Mouse (Mus musculus) heart, embryonic 11.5 days (tissue): ENCODE measurements at regions not wholly inside any gene's neighbourhood (a gene's known extent, or its start where the extent isn't known, plus 50 kb on each side); places are given as distances from the start of the nearest gene placed in this dataset.

Source experiments
- ATAC-seq: fragments of 200-750 bp; cut with Nextera tagmentation; replicated peaks from 2 replicates; pipeline ENCODE4 v1.8.0; 2017; ENCODE audit warnings: moderate library complexity; ENCODE audit not compliant: insufficient number of reproducible peaks, low FRiP score, low TSS enrichment
- H3K27ac ChIP-seq: fragments of 300-500 bp; sonication (generic); 2 replicates; pipeline ENCODE4 v1.5.1; 2014; ENCODE audit warnings: mild to moderate bottlenecking, low read depth, low read length
- H3K27me3 ChIP-seq: fragments of 300-500 bp; sonication (generic); 2 replicates; pipeline ENCODE4 v1.6.1; 2014; ENCODE audit warnings: mild to moderate bottlenecking, low read length, mixed read lengths; ENCODE audit not compliant: control insufficient read depth, insufficient read depth
- H3K36me3 ChIP-seq: fragments of 300-500 bp; sonication (generic); 2 replicates; pipeline ENCODE4 v1.6.1; 2014; ENCODE audit warnings: mild to moderate bottlenecking, low read length, moderate library complexity, mixed read lengths; ENCODE audit not compliant: control insufficient read depth, insufficient read depth
- H3K4me1 ChIP-seq: fragments of 300-500 bp; sonication (generic); 2 replicates; pipeline ENCODE4 v1.6.1; 2014; ENCODE audit warnings: low read length; ENCODE audit not compliant: control insufficient read depth, insufficient read depth
- H3K4me2 ChIP-seq: fragments of 300-500 bp; sonication (generic); 2 replicates; pipeline ENCODE4 v1.6.1; 2014; ENCODE audit warnings: mild to moderate bottlenecking, moderate library complexity
- H3K4me3 ChIP-seq: fragments of 300-500 bp; sonication (generic); 2 replicates; pipeline ENCODE4 v1.5.1; 2014; ENCODE audit warnings: low read depth, low read length
- H3K9ac ChIP-seq: fragments of 300-500 bp; sonication (generic); 2 replicates; pipeline ENCODE4 v1.6.1; 2014; ENCODE audit warnings: mild to moderate bottlenecking, low read depth, low read length, moderate library complexity
- H3K9me3 ChIP-seq: fragments of 300-500 bp; sonication (generic); replicated peaks from 2 replicates; pipeline ENCODE4 v1.6.1; 2016; ENCODE audit warnings: low read length; ENCODE audit not compliant: control insufficient read depth
- WGBS: fragments of 180-500 bp; shearing (Covaris S2); extraction: QIAGEN DNeasy Blood & Tissue Kit; methylation state at CpG from one replicate; pipeline ENCODE4 v1.1.7; 2014; ENCODE audit not compliant: insufficient replicate concordance; 5-methylcytosine and 5-hydroxymethylcytosine counted together

GRCm38 (mm10) chr2:178878436-178878835 is 448.1 kb downstream of the Cdh26 start:
- no peak overlapping the region for H3K27ac ChIP-seq
- WGBS = 93% methylated on average over 12 of the region's 12 CpGs
- H3K9me3 ChIP-seq = no peaks in the 10 kb centered on the region
- no peak overlapping the region for H3K9ac ChIP-seq
- no peak overlapping the region for H3K4me2 ChIP-seq
- H3K27me3 ChIP-seq = no peaks in the 10 kb centered on the region
- no peak overlapping the region for H3K4me3 ChIP-seq
- H3K4me1 ChIP-seq = no peaks in the 10 kb centered on the region
- no peak for ATAC-seq
- no peaks in the 10 kb centered on the region for H3K36me3 ChIP-seq

GRCm38 (mm10) chr2:178885686-178886085 is 455.4 kb downstream of the Cdh26 start:
- Histone ChIP-seq H3K4me3 (no peak overlapping the region), H3K4me1 (no peaks in the 10 kb centered on the region), H3K4me2 (no peak overlapping the region), H3K9me3 (no peaks in the 10 kb centered on the region), H3K36me3 (no peaks in the 10 kb centered on the region), H3K27ac (no peak overlapping the region), H3K27me3 (no peaks in the 10 kb centered on the region), H3K9ac (no peak overlapping the region)
- 44% methylated on average over 5 of the region's 5 CpGs for WGBS
- ATAC-seq = no peak

GRCm38 (mm10) chr2:178888704-178889103 is 458.4 kb downstream of the Cdh26 start:
- H3K4me2 ChIP-seq = no peak overlapping the region
- H3K4me3 ChIP-seq = no peak overlapping the region
- no peak for ATAC-seq
- no peaks in the 10 kb centered on the region for H3K9me3 ChIP-seq
- H3K9ac ChIP-seq = no peak overlapping the region
- WGBS = 71% methylated on average over 6 of the region's 6 CpGs
- H3K27me3 ChIP-seq = no peaks in the 10 kb centered on the region
- no peaks in the 10 kb centered on the region for H3K36me3 ChIP-seq
- H3K27ac ChIP-seq = no peak overlapping the region
- no peaks in the 10 kb centered on the region for H3K4me1 ChIP-seq

GRCm38 (mm10) chr2:178902397-178902796 is 472.1 kb downstream of the Cdh26 start:
- H3K4me2 ChIP-seq = no peak overlapping the region
- ATAC-seq = no peak
- WGBS = 72% methylated on average over 5 of the region's 5 CpGs
- no peak overlapping the region for H3K4me3 ChIP-seq
- no peak overlapping the region for H3K9ac ChIP-seq
- no peaks in the 10 kb centered on the region for H3K27me3 ChIP-seq
- no peaks in the 10 kb centered on the region for H3K36me3 ChIP-seq
- H3K9me3 ChIP-seq = no peaks in the 10 kb centered on the region
- H3K27ac ChIP-seq = no peak overlapping the region
- H3K4me1 ChIP-seq = no peaks in the 10 kb centered on the region

- Histone ChIP-seq H3K36me3 (no peaks in the 10 kb centered on the region), H3K4me3 (no peak overlapping the region), H3K9me3 (no peaks in the 10 kb centered on the region), H3K4me1 (no peaks in the 10 kb centered on the region), H3K27me3 (no peaks in the 10 kb centered on the region), H3K4me2 (no peak overlapping the region), H3K27ac (no peak overlapping the region), H3K9ac (no peak overlapping the region)
- WGBS = 80% methylated on average over 7 of the region's 7 CpGs
- ATAC-seq = no peak
These were observed 479.0 kb downstream of the Cdh26 start for GRCm38 (mm10) chr2:178909325-178909724.

GRCm38 (mm10) chr2:178911646-178912045 is 481.3 kb downstream of the Cdh26 start:
- Histone ChIP-seq H3K36me3 (no peaks in the 10 kb centered on the region), H3K4me3 (no peak overlapping the region), H3K27me3 (no peaks in the 10 kb centered on the region), H3K4me1 (no peaks in the 10 kb centered on the region), H3K27ac (no peak overlapping the region), H3K4me2 (no peak overlapping the region), H3K9me3 (no peaks in the 10 kb centered on the region), H3K9ac (no peak overlapping the region)
- WGBS = 72% methylated on average over 3 of the region's 3 CpGs
- ATAC-seq = no peak

GRCm38 (mm10) chr2:178916316-178917033 is 486.1 kb downstream of the Cdh26 start:
- 69% methylated on average over 6 of the region's 6 CpGs for WGBS
- H3K27ac ChIP-seq = no peak overlapping the region
- no peaks in the 10 kb centered on the region for H3K9me3 ChIP-seq
- H3K4me3 ChIP-seq = no peak overlapping the region
- no peak for ATAC-seq
- no peaks in the 10 kb centered on the region for H3K4me1 ChIP-seq
- H3K36me3 ChIP-seq = no peaks in the 10 kb centered on the region
- no peak overlapping the region for H3K9ac ChIP-seq
- no peak overlapping the region for H3K4me2 ChIP-seq
- H3K27me3 ChIP-seq = no peaks in the 10 kb centered on the region

GRCm38 (mm10) chr2:178924456-178925115 is 494.3 kb downstream of the Cdh26 start:
- no peaks in the 10 kb centered on the region for H3K27me3 ChIP-seq
- H3K4me3 ChIP-seq = no peak overlapping the region
- no peak overlapping the region for H3K4me2 ChIP-seq
- no peaks in the 10 kb centered on the region for H3K9me3 ChIP-seq
- no peak overlapping the region for H3K9ac ChIP-seq
- no peaks in the 10 kb centered on the region for H3K4me1 ChIP-seq
- 53% methylated on average over 4 of the region's 4 CpGs for WGBS
- no peak for ATAC-seq
- H3K36me3 ChIP-seq = no peaks in the 10 kb centered on the region
- H3K27ac ChIP-seq = no peak overlapping the region
